Mouse (Mus musculus): Measurements from ENCODE around the gene Rimbp2. TPM values are rescaled to one million over a fixed set of nuclear protein-coding genes. Genes with fewer than 3 reads are reported as not detected.
"Not testable (repeated sequence)": the region's sequence is repeated elsewhere in the genome, so short reads cannot be mapped to it uniquely, and the experiment has no call there.

Gene Rimbp2
- total RNA-seq (2021), result 1 to 10 TPM; 3.9 to 5.4 TPM
- long read RNA-seq, experiment 1, partial matches to known transcripts, result 0 of 1 reads
- long read RNA-seq, experiment 1, other reads (novel, unspliced or antisense), result 1 of 1 reads
- long read RNA-seq, experiment 2, result 0 reads

DNA sequence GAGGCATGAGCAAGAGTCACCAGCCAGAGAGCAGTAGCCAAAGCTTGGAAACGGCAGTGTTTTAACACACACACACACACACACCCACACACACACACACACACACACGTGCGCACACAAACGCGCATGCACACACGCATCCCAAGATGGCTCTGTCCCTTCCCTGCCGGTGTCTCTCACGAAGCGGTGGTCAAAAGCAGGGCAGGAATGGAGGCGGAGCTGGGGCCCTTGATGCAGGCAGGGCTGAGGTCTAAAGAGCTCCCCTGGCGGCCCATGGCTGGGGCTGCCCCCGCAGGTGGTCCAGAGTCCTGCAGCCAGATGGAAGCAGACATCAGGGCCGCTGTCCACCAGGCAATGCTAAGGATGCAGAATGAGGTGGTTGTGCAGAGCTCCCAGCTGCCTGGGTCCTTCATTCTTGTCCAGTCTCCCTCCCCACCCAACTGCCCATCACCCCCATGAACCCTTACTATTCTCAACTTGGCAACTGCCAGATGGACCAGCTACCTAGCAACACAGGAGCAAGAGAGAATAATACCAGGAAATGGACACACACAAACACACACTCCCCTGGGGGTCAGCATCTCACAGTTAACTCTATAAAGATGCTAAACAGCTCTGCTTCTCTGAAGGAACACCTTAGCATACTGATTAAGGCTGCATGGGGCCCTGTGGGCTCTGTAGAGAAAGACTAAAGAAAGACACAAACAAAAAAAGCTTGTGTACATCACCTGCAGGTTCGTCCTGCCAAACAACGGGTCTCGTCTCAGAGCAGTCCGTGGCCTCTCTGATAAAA, at the start of gene Rimbp2:
Gene Rimbp2, minus strand, starts transcription at position 209 of the 793 bp plus-strand sequence.
- no peak for DNase-seq

- peak in 1 of 2 experiments; percentile 48 for DNase-seq
Measured at GRCm38 (mm10) chr5:129002571-129003011, 49.3 kb upstream of the Rimbp2 start.

DNA sequence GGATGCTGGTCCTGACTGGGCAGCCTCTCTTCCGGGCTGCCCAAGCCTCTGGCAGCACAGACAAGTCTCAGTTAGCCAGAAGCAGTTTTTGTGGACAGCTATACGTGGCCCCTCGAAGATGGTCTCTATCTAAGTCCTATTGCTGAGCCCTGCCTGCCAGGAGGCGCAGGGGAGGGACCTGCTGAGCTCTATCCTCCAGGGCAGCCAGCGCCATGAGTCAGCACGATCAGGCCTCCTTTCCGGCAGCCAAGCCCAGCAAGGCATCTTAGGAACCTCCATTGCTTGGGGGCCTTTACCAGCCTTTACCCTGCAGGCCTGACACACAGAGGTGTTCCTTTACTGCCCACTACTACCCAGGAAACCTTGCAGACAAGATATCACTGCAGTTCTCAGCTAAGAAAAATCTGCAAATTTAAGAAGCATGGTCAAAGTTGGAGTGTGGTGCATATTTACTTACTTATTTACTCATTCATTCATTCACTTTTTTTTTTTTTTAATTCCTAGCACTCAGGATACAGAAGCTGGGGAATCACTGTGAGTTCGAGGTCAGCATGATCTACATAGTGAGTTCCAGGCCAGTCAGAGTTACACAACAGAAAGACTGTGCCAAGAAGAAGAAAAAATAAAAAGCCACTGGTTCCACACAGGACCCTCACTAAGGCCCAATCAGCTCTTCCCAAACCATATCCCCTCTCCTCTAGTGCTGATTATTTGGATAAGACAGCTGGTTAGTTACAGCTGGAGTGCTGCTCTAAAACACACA, 47.6 kb upstream of the Rimbp2 start:
- peak; percentile 68 to 75 for DNase-seq

- peak in 1 of 2 experiments; percentile 61 for DNase-seq
Measured at GRCm38 (mm10) chr5:128987141-128987954, 34.1 kb upstream of the Rimbp2 start.

GRCm38 (mm10) chr5:128985946-128986345, 32.7 kb upstream of the Rimbp2 start:
- DNase-seq, result peak; percentile 39 to 63

DNA sequence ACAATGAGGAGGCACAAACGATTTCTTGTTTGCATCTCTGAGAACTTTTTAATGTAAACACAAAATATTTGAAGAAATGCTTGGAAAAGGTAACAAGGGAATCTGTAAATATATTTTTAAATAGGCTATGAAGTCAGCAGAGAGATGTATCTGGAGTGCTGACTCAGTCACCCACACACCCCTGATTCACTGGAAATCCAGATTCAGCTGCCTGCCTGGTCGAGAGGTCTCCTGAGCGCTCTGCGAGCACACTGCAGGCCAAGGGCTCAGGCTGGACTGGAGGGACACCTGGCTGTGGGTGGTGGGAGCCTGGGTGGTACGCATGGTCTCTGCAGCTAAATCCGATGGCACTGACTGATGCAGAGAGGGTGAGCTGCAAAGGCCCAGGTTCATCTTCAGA, 31.2 kb upstream of the Rimbp2 start:
- DNase-seq, result no peak

GRCm38 (mm10) chr5:128981607-128982006, 28.3 kb upstream of the Rimbp2 start:
- DNase-seq, result peak; percentile 80 to 81

- DNase-seq, result no peak
Measured at GRCm38 (mm10) chr5:128980857-128981256, 27.6 kb upstream of the Rimbp2 start.

GRCm38 (mm10) chr5:128978957-128979356, 25.7 kb upstream of the Rimbp2 start:
- no peak for DNase-seq

DNA sequence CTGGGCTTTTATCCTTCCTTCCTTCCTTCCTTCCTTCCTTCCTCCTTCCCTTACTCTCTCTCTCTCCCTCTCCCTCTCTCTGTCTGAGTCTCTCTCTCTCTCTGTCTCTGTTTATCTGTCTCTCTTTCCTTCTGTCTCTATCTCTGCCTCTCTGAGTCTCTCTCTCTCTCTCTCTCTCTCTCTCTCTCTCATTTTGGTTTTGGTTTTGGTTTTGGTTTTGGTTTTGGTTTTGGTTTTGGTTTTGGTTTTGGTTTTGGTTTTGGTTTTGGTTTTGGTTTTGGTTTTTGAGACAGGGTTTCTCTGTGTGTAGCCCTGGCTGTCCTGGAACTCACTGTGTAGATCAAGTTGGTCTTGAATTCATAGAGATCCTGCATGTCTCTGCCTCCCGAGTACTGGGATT, 24.2 kb upstream of the Rimbp2 start:
- not testable (repeated sequence) for DNase-seq

DNA sequence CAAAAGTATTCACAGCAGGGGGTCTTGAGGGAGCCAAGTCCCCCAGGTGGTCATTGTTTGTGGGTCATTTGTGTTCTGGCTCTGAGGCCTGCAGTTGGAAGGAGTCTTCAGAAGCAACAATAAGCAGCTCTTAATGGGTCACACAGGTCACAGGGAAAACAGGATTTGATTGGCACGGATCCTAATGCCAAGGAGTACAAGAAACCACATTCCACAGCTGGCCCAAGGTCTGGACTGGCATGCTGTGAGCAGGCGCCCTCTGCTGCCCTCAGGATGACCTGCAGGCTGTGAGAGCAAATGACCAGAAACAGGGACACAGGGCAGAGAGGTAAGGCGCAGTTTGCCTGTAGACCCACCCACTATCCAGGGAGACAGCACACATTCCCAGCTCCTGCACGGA, 23.0 kb upstream of the Rimbp2 start:
- DNase-seq, result peak; percentile 59 to 66

DNA sequence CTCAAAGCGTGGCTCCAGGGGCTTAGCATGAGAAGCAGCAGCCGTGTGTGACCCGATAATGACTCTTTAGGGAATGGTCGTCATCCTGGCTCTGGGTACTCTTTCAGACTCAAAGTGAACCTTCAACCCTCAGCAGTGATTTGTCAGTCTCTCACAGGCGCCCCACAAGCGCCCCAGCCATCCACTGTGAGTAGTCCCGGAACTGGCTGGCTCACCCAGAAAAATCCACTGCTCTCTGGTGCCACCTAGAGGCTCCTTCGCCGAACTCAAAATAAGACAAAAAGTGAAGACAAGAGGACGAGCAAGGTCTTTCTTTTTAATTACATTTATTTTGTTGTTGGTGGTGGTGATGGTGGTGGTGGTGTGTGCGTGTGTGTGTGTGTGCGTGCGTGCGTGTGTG, 18.0 kb upstream of the Rimbp2 start:
- peak; percentile 77 to 80 for DNase-seq

DNA sequence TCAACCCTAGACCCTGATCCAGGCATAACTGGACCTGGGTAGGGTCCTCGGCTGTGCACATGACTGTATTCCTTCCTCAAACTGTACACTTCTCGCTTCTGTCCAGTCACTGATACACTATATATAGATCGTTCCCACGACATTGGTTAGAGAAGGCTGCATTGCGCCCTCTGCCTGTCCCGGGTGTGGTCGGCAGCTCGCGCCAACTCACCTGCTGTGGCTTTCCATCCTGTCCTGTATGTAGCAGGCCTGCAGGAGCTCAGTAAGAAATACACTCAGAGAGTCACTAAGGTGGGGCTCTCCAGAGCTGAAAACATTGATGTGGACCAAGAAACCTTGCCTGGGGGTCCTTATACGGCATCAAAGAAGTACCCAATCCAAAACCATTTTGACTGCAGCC, 17.6 kb upstream of the Rimbp2 start:
- DNase-seq, result no peak

DNA sequence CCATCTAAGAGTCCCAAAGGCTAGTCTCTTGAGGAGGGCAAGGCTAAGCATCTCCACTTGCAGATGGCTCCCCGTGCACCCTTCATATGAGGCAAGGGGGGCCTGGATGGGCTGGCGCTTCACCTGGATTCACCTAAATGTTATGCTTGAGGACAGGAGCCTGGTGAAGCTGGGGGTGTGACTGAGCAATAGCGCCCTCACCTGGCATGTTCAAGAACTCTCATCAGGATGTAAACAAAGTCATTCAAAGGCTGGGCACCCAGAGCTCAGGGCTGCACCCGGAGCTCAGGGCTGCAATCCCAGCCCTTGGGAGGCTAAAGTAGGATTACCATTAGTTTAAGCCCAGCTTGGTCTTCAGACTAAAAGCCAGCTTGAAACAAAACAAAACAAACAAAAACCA, 11.1 kb upstream of the Rimbp2 start:
- DNase-seq, result no peak

GRCm38 (mm10) chr5:128958916-128959315, 5.6 kb upstream of the Rimbp2 start:
- no peak for DNase-seq

- DNase-seq, result not testable (repeated sequence)
Measured at GRCm38 (mm10) chr5:128954371-128954770, 1.1 kb upstream of the Rimbp2 start.

GRCm38 (mm10) chr5:128952291-128953195, 743 bp downstream of the Rimbp2 start:
- DNase-seq, result no peak

GRCm38 (mm10) chr5:128951472-128951871, 1.8 kb downstream of the Rimbp2 start:
- no peak for DNase-seq

DNA sequence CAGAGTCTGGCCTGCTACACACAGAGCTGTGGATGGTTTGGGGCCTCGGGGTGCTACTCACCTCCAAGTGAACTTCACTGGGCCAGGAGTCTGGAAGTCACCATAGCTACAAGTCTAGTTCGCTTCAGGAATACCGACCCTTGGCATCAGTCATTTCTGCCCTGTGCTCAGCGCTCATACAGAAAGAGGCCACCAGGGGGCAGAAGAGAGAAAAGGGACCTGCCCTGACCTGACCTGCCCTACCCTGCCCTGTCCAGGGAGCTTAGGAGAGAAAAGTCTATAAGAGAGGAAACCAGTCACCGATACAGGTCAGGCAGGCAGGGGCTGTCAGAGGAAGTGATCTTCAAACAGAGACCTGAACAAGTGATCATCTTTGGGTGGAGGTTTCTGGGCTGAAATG, 6.2 kb downstream of the Rimbp2 start:
- DNase-seq, result peak; percentile 33 to 63

DNA sequence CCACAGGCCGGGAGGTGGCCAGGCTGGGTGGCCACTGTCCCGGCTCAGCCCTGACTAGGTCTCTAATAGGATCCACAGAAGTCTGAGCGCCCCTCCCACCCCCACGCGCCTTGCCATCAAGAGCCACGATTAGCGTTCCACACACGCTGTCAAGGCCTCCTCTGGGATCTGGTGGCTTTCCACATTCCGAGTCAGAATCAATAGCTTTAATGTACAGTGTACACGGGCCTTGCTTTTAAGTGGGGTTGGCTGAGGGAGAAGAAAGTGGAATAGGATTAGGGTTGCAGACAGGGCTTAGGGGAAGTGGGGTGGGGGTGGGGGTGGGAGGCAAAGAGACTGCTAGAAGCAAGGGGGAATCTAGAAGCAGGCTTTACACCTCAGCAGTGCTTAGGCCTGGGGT, 12.8 kb downstream of the Rimbp2 start:
- no peak for DNase-seq

GRCm38 (mm10) chr5:128935359-128935899, 17.9 kb downstream of the Rimbp2 start:
- DNase-seq, result peak in 1 of 2 experiments; percentile 4

All from adrenal gland, postnatal 36 days (tissue).